Mouse (Mus musculus): ENCODE results near the gene Inpp4b.

- no peak for TF ChIP-seq POLR2A (IDR thresholded peaks at IDR 0.05; ENCODE audit: low read depth, low read length)
- no peak for TF ChIP-seq CTCF (IDR thresholded peaks at IDR 0.05; ENCODE audit: extremely low read depth, insufficient read length, insufficient replicate concordance, low read depth, low read length)
These were observed 472.4 kb downstream of the Inpp4b start for GRCm38 (mm10) chr8:81814742-81815141.

All from small intestine, adult 2 months (tissue).